Mouse (Mus musculus): ENCODE results near the gene Gm9376. TPM values are rescaled to one million over a fixed set of nuclear protein-coding genes. Genes with fewer than 3 reads are reported as not detected.

The Gm9376 gene
- total RNA-seq, 1 experiment, result not detected

GRCm38 (mm10) chr14:118235361-118235972 lies 31.3 kb upstream of the Gm9376 start:
- TF ChIP-seq ZNF384 (IDR thresholded peaks at IDR 0.05; ENCODE audit: low read depth, low read length) (no peak), CHD2 (IDR thresholded peaks at IDR 0.05; ENCODE audit: low read depth, low read length) (no peak), HCFC1 (IDR thresholded peaks at IDR 0.05; ENCODE audit: borderline replicate concordance, insufficient read depth, low read length) (no peak), ZC3H11A (IDR thresholded peaks at IDR 0.05; ENCODE audit: borderline replicate concordance, low read depth, low read length) (no peak), MAFK (IDR thresholded peaks at IDR 0.05; ENCODE audit: insufficient read depth, low read depth, low read length) (no peak)
- no peak for DNase-seq (ENCODE audit: low read depth, low spot score)
- peak overlapping the region; percentile 64 to 74 for H3K4me3 ChIP-seq (ENCODE audit: insufficient read depth in 1 of 2, low read depth in 1 of 2, low read length in 2 of 2, poor library complexity in 1 of 2, severe bottlenecking in 1 of 2)
- no peaks in the 10 kb centered on the region for H3K9me3 ChIP-seq (ENCODE audit: control insufficient read depth, insufficient read depth, low read depth, low read length)
- H3K36me3 ChIP-seq (ENCODE audit: control insufficient read depth, insufficient read depth, low read length, poor library complexity, severe bottlenecking), result no peaks in the 10 kb centered on the region
- H3K27ac ChIP-seq (ENCODE audit: insufficient read depth, low read depth, low read length, poor library complexity, severe bottlenecking), result no peak overlapping the region
- H3K4me1 ChIP-seq (ENCODE audit: control insufficient read depth in 2 of 2, insufficient read depth in 2 of 2, low read length in 2 of 2, poor library complexity in 1 of 2), result no peaks in the 10 kb centered on the region
- peak overlapping the region; percentile 42 for H3K9ac ChIP-seq (ENCODE audit: insufficient read depth, low read depth, low read length, poor library complexity, severe bottlenecking)
- in situ Hi-C loops (cut with MboI; ENCODE audit: low sequenced_read_pairs in 2 of 2, unreplicated experiment in 2 of 2), result no loop called here

- no peaks in the 10 kb centered on the region for H3K9me3 ChIP-seq (ENCODE audit: control insufficient read depth, insufficient read depth, low read depth, low read length)
- H3K9ac ChIP-seq (ENCODE audit: insufficient read depth, low read depth, low read length, poor library complexity, severe bottlenecking), result peak overlapping the region; percentile 42
- H3K4me3 ChIP-seq (ENCODE audit: insufficient read depth in 1 of 2, low read depth in 1 of 2, low read length in 2 of 2, poor library complexity in 1 of 2, severe bottlenecking in 1 of 2), result peak overlapping the region; percentile 64 to 74
- TF ChIP-seq ZNF384 (IDR thresholded peaks at IDR 0.05; ENCODE audit: low read depth, low read length), result no peak
- no peak for TF ChIP-seq ZC3H11A (IDR thresholded peaks at IDR 0.05; ENCODE audit: borderline replicate concordance, low read depth, low read length)
- TF ChIP-seq CHD2 (IDR thresholded peaks at IDR 0.05; ENCODE audit: low read depth, low read length), result no peak
- no peak for TF ChIP-seq MAFK (IDR thresholded peaks at IDR 0.05; ENCODE audit: insufficient read depth, low read depth, low read length)
- TF ChIP-seq HCFC1 (IDR thresholded peaks at IDR 0.05; ENCODE audit: borderline replicate concordance, insufficient read depth, low read length), result no peak
- in situ Hi-C loops (cut with MboI; ENCODE audit: low sequenced_read_pairs in 2 of 2, unreplicated experiment in 2 of 2), result no loop called here
- H3K36me3 ChIP-seq (ENCODE audit: control insufficient read depth, insufficient read depth, low read length, poor library complexity, severe bottlenecking), result no peaks in the 10 kb centered on the region
- H3K4me1 ChIP-seq (ENCODE audit: control insufficient read depth in 2 of 2, insufficient read depth in 2 of 2, low read length in 2 of 2, poor library complexity in 1 of 2), result no peaks in the 10 kb centered on the region
- no peak overlapping the region for H3K27ac ChIP-seq (ENCODE audit: insufficient read depth, low read depth, low read length, poor library complexity, severe bottlenecking)
- DNase-seq (ENCODE audit: low read depth, low spot score), result no peak
Measured at GRCm38 (mm10) chr14:118235973-118236885, 30.5 kb upstream of the Gm9376 start.

GRCm38 (mm10) chr14:118236886-118237289 lies 29.9 kb upstream of the Gm9376 start, which contains the start of gene Sox21:
Sox21 (minus strand) TSS chr14:118237030.
- H3K4me3 ChIP-seq (ENCODE audit: insufficient read depth in 1 of 2, low read depth in 1 of 2, low read length in 2 of 2, poor library complexity in 1 of 2, severe bottlenecking in 1 of 2), result peak within 1 kb of the TSS; percentile 64 to 74
- no peak within 1 kb of the TSS for H3K27ac ChIP-seq (ENCODE audit: insufficient read depth, low read depth, low read length, poor library complexity, severe bottlenecking)
- H3K36me3 ChIP-seq (ENCODE audit: control insufficient read depth, insufficient read depth, low read length, poor library complexity, severe bottlenecking), result no peaks in the 10 kb centered on the region
- H3K4me1 ChIP-seq (ENCODE audit: control insufficient read depth in 2 of 2, insufficient read depth in 2 of 2, low read length in 2 of 2, poor library complexity in 1 of 2), result no peaks in the 10 kb centered on the region
- H3K9me3 ChIP-seq (ENCODE audit: control insufficient read depth, insufficient read depth, low read depth, low read length), result no peaks in the 10 kb centered on the region
- in situ Hi-C loops (cut with MboI; ENCODE audit: low sequenced_read_pairs in 2 of 2, unreplicated experiment in 2 of 2), result no loop called here
- TF ChIP-seq ZC3H11A (IDR thresholded peaks at IDR 0.05; ENCODE audit: borderline replicate concordance, low read depth, low read length) (no peak), ZNF384 (IDR thresholded peaks at IDR 0.05; ENCODE audit: low read depth, low read length) (peak; percentile 69), MAFK (IDR thresholded peaks at IDR 0.05; ENCODE audit: insufficient read depth, low read depth, low read length) (no peak), CHD2 (IDR thresholded peaks at IDR 0.05; ENCODE audit: low read depth, low read length) (no peak), HCFC1 (IDR thresholded peaks at IDR 0.05; ENCODE audit: borderline replicate concordance, insufficient read depth, low read length) (peak; percentile 17; the same call in 1 of the 2 replicates)
- DNase-seq (ENCODE audit: low read depth, low spot score), result no peak
- peak within 1 kb of the TSS; percentile 42 for H3K9ac ChIP-seq (ENCODE audit: insufficient read depth, low read depth, low read length, poor library complexity, severe bottlenecking)

- no peak for TF ChIP-seq ZNF384 (IDR thresholded peaks at IDR 0.05; ENCODE audit: low read depth, low read length)
- no peak for TF ChIP-seq ZC3H11A (IDR thresholded peaks at IDR 0.05; ENCODE audit: borderline replicate concordance, low read depth, low read length)
- Histone ChIP-seq H3K9ac (ENCODE audit: insufficient read depth, low read depth, low read length, poor library complexity, severe bottlenecking) (no peak overlapping the region), H3K4me3 (ENCODE audit: insufficient read depth in 1 of 2, low read depth in 1 of 2, low read length in 2 of 2, poor library complexity in 1 of 2, severe bottlenecking in 1 of 2) (0 out of 4 replicates have a peak overlapping the region, but pooled peaks of 1 of the 2 experiments have one; percentile 74), H3K4me1 (ENCODE audit: control insufficient read depth in 2 of 2, insufficient read depth in 2 of 2, low read length in 2 of 2, poor library complexity in 1 of 2) (no peaks in the 10 kb centered on the region), H3K9me3 (ENCODE audit: control insufficient read depth, insufficient read depth, low read depth, low read length) (no peaks in the 10 kb centered on the region), H3K27ac (ENCODE audit: insufficient read depth, low read depth, low read length, poor library complexity, severe bottlenecking) (no peak overlapping the region), H3K36me3 (ENCODE audit: control insufficient read depth, insufficient read depth, low read length, poor library complexity, severe bottlenecking) (no peaks in the 10 kb centered on the region)
- in situ Hi-C loops (cut with MboI; ENCODE audit: low sequenced_read_pairs in 2 of 2, unreplicated experiment in 2 of 2), result no loop called here
- no peak for DNase-seq (ENCODE audit: low read depth, low spot score)
Measured at GRCm38 (mm10) chr14:118237786-118238185, 29.0 kb upstream of the Gm9376 start.

Measured in ES-E14 (cell line).